Mouse (Mus musculus): ENCODE results near the gene Por. TPM values are rescaled to one million over a fixed set of nuclear protein-coding genes. Genes with fewer than 3 reads are reported as not detected.

Gene Por
- total and polyA plus RNA-seq, 2 experiments from 2014 or later, result 89.5 to 96.1 TPM

GRCm38 (mm10) chr5:135643869-135644268 is 26.0 kb upstream of the Por start:
- DNase-seq (no peak), ATAC-seq (no peak)
- peaks cover 21% of the 10 kb centered on the region for H3K36me3 ChIP-seq (ENCODE audit: insufficient read depth)
- no peaks in the 10 kb centered on the region for H3K9me3 ChIP-seq (ENCODE audit: low read length)
- H3K4me3 ChIP-seq (ENCODE audit: low read depth, low read length), result no peak overlapping the region
- no peak overlapping the region for H3K9ac ChIP-seq
- no peak overlapping the region for H3K27ac ChIP-seq (ENCODE audit: low read depth, low read length)
- 92% methylated on average over 8 of the region's 8 CpGs for WGBS
- H3K4me2 ChIP-seq (ENCODE audit: low read depth), result no peak overlapping the region
- TF ChIP-seq CTCF (IDR thresholded peaks at IDR 0.05; ENCODE audit: low read depth), result no peak
- no peaks in the 10 kb centered on the region for H3K4me1 ChIP-seq (ENCODE audit: insufficient read depth)
- H3K27me3 ChIP-seq (ENCODE audit: insufficient read depth, low read length), result no peaks in the 10 kb centered on the region

DNA sequence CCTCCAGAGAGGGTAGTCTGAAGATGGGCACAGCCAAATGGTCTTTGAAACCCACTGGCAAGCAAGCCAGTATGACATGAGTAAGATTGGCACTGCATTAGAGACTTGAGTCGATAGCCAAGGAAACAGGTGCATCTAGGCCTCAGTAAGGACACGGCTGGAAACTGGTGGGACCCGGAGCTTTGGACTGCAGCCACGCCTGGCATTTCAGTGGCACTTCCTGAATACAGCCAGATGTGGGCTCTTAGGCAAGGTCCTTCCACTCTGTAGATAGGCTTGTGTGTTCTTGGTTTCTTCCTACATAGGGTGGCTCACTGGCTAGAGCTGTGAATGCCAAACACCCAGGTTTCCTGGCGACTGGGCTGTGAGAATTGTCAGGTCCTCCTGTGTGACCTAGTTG is 24.5 kb upstream of the Por start:
- ATAC-seq, result no peak
- no peak overlapping the region for H3K4me2 ChIP-seq (ENCODE audit: low read depth)
- no peak overlapping the region for H3K4me3 ChIP-seq (ENCODE audit: low read depth, low read length)
- H3K27me3 ChIP-seq (ENCODE audit: insufficient read depth, low read length), result no peaks in the 10 kb centered on the region
- no peak for DNase-seq
- peaks cover 10% of the 10 kb centered on the region; the same call in 1 of the 2 replicates for H3K36me3 ChIP-seq (ENCODE audit: insufficient read depth)
- no peak overlapping the region for H3K27ac ChIP-seq (ENCODE audit: low read depth, low read length)
- no peak for TF ChIP-seq CTCF (IDR thresholded peaks at IDR 0.05; ENCODE audit: low read depth)
- WGBS, result 85% methylated on average over 5 of the region's 5 CpGs
- H3K9ac ChIP-seq, result no peak overlapping the region
- H3K4me1 ChIP-seq (ENCODE audit: insufficient read depth), result no peaks in the 10 kb centered on the region
- no peaks in the 10 kb centered on the region for H3K9me3 ChIP-seq (ENCODE audit: low read length)

DNA sequence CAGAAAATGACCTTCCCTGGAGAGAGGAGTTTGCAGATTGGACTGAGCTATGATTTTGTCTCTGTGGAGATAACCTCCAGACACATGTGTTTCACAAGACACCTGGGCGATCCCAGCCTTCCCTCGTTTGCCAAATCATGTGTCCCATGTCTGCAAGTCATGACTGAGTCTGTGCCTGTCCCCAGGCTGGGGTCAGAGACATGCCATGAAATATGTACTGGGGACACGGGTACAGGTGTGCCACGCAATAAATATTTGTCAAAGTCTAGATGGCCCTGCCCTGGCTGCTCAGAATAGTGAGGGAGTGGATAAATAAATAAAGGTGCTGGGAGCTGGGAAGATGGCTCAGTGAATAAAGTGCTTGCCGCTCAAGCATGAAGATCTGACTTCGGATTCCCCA is 23.8 kb upstream of the Por start:
- no peaks in the 10 kb centered on the region for H3K27me3 ChIP-seq (ENCODE audit: insufficient read depth, low read length)
- H3K4me3 ChIP-seq (ENCODE audit: low read depth, low read length), result no peak overlapping the region
- TF ChIP-seq CTCF (IDR thresholded peaks at IDR 0.05; ENCODE audit: low read depth), result no peak
- H3K27ac ChIP-seq (ENCODE audit: low read depth, low read length), result no peak overlapping the region
- 89% methylated on average over 6 of the region's 6 CpGs for WGBS
- ATAC-seq (no peak), DNase-seq (no peak)
- no peak overlapping the region for H3K4me2 ChIP-seq (ENCODE audit: low read depth)
- no peak overlapping the region for H3K9ac ChIP-seq
- peaks cover 8% of the 10 kb centered on the region; the same call in 1 of the 2 replicates for H3K36me3 ChIP-seq (ENCODE audit: insufficient read depth)
- no peaks in the 10 kb centered on the region for H3K4me1 ChIP-seq (ENCODE audit: insufficient read depth)
- no peaks in the 10 kb centered on the region for H3K9me3 ChIP-seq (ENCODE audit: low read length)

DNA sequence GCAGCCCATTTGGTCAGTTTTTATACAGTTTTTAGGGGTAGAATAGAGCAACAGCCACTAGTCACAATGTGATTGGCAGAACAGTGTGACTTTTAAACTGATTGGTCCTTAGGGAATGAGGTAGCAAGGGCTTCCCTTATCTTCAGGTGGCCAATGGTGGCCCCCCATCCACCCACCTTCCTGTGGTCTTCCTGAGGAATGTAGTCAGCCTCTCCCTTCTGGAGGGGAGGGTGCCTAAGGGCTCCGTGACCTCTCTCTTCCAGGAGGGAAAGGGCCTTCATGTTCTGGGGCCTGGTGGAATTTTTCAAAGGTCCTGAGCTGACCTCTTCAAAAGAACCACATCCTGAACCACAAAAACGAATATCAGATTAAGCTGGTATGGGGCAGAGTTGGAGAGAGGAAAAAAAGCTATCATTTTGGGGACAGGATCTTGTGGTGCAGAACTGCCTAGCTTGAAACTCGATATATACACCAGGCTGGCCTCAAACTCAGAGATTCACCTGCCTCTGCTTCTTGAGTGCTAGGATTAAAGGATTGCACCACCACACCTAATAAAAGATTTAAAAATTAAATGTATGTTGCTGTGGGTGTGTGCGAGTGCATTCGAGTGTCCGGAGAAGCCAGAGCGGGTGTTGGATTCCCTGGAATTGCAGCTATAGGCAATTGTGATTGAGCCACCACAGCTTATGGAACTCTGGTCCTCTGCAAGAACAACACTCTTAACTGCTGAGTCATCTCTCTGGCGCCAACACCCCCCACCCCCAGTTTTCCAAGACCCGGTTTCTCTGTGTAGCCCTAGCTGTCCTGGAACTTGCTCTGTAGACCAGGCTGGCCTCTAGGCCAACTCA is 21.1 kb upstream of the Por start:
- DNase-seq, result no peak

GRCm38 (mm10) chr5:135649309-135649633 is 20.6 kb upstream of the Por start:
- no peak overlapping the region for H3K9ac ChIP-seq
- ATAC-seq (no peak), DNase-seq (no peak)
- no peaks in the 10 kb centered on the region for H3K27me3 ChIP-seq (ENCODE audit: insufficient read depth, low read length)
- no peaks in the 10 kb centered on the region for H3K9me3 ChIP-seq (ENCODE audit: low read length)
- no peak overlapping the region for H3K4me3 ChIP-seq (ENCODE audit: low read depth, low read length)
- H3K4me2 ChIP-seq (ENCODE audit: low read depth), result no peak overlapping the region
- WGBS, result 100% methylated on average over 1 of the region's 1 CpGs
- no peaks in the 10 kb centered on the region for H3K36me3 ChIP-seq (ENCODE audit: insufficient read depth)
- no peak overlapping the region for H3K27ac ChIP-seq (ENCODE audit: low read depth, low read length)
- no peak for TF ChIP-seq CTCF (IDR thresholded peaks at IDR 0.05; ENCODE audit: low read depth)
- no peaks in the 10 kb centered on the region for H3K4me1 ChIP-seq (ENCODE audit: insufficient read depth)

More for the DNA sequence above, 21.1 kb upstream of the Por start:
- H3K9ac ChIP-seq, result no peak overlapping the region
- no peaks in the 10 kb centered on the region for H3K27me3 ChIP-seq (ENCODE audit: insufficient read depth, low read length)
- 84% methylated on average over 9 of the region's 9 CpGs for WGBS
- no peak overlapping the region for H3K27ac ChIP-seq (ENCODE audit: low read depth, low read length)
- H3K36me3 ChIP-seq (ENCODE audit: insufficient read depth), result no peaks in the 10 kb centered on the region
- no peak overlapping the region for H3K4me2 ChIP-seq (ENCODE audit: low read depth)
- H3K4me1 ChIP-seq (ENCODE audit: insufficient read depth), result no peaks in the 10 kb centered on the region
- no peak overlapping the region for H3K4me3 ChIP-seq (ENCODE audit: low read depth, low read length)
- ATAC-seq, result no peak
- no peak for TF ChIP-seq CTCF (IDR thresholded peaks at IDR 0.05; ENCODE audit: low read depth)
- H3K9me3 ChIP-seq (ENCODE audit: low read length), result no peaks in the 10 kb centered on the region

DNA sequence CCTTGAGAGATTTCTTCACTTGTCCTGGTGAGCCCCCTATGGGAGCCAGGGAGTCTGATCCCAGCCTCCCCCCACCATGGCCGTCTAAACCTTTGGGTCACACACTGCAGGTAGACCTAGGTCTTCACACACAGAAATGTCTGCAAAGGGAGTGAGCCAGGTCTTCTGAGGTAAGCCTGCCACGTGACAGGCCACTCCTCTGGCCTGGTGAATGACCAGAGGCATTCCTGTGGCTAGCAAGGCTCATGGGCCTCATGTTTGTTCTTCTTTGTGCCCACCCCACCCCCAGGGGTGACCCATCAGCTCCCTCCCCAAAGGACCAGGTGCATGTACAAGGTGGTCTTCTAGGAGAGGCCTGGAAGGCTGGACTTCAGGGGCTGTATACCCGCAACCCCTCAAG is 18.3 kb upstream of the Por start:
- no peak for DNase-seq
- no peak overlapping the region for H3K27ac ChIP-seq (ENCODE audit: low read depth, low read length)
- H3K27me3 ChIP-seq (ENCODE audit: insufficient read depth, low read length), result no peaks in the 10 kb centered on the region
- no peaks in the 10 kb centered on the region for H3K4me1 ChIP-seq (ENCODE audit: insufficient read depth)
- ATAC-seq, result no peak
- WGBS, result 71% methylated on average over 3 of the region's 3 CpGs
- H3K36me3 ChIP-seq (ENCODE audit: insufficient read depth), result no peaks in the 10 kb centered on the region
- no peaks in the 10 kb centered on the region for H3K9me3 ChIP-seq (ENCODE audit: low read length)
- no peak for TF ChIP-seq CTCF (IDR thresholded peaks at IDR 0.05; ENCODE audit: low read depth)
- no peak overlapping the region for H3K4me3 ChIP-seq (ENCODE audit: low read depth, low read length)
- no peak overlapping the region for H3K4me2 ChIP-seq (ENCODE audit: low read depth)
- no peak overlapping the region for H3K9ac ChIP-seq

GRCm38 (mm10) chr5:135653209-135653608 is 16.6 kb upstream of the Por start:
- no peaks in the 10 kb centered on the region for H3K36me3 ChIP-seq (ENCODE audit: insufficient read depth)
- H3K9me3 ChIP-seq (ENCODE audit: low read length), result no peaks in the 10 kb centered on the region
- no peak for ATAC-seq
- WGBS, result 52% methylated on average over 2 of the region's 2 CpGs
- H3K4me2 ChIP-seq (ENCODE audit: low read depth), result no peak overlapping the region
- H3K27ac ChIP-seq (ENCODE audit: low read depth, low read length), result no peak overlapping the region
- H3K4me3 ChIP-seq (ENCODE audit: low read depth, low read length), result no peak overlapping the region
- no peaks in the 10 kb centered on the region for H3K4me1 ChIP-seq (ENCODE audit: insufficient read depth)
- no peak overlapping the region for H3K9ac ChIP-seq
- no peak for DNase-seq
- no peak for TF ChIP-seq CTCF (IDR thresholded peaks at IDR 0.05; ENCODE audit: low read depth)
- H3K27me3 ChIP-seq (ENCODE audit: insufficient read depth, low read length), result no peaks in the 10 kb centered on the region

Measured in forebrain, postnatal 0 days (tissue).